Mouse (Mus musculus) left cerebral cortex, postnatal 14 days (tissue): ENCODE results near the gene Lelp1. TPM values are rescaled to one million over a fixed set of nuclear protein-coding genes. Genes with fewer than 3 reads are reported as not detected.

Experiments used
- DNase-seq, 2 experiments: peaks; one replicate each; pipeline ENCODE4 v3.0.0; 2021 to 2022; ENCODE audit warnings: low spot score in 2 of 2, mixed read lengths in 1 of 2
- intact Hi-C: fragments of 180-260 bp; cut with DNase I; formaldehyde crosslinking; loops from one replicate; pipeline ENCODE4 v1.15.1; 2025
- long read RNA-seq, 2 experiments: library from polyadenylated mRNA; stranded (forward); transcript quantifications; one replicate each; pipeline ENCODE4 v2.0.0; 2021
- total RNA-seq, 2 experiments: library from RNA; stranded (reverse); gene quantifications; 2 replicates each; pipeline ENCODE4 v1.2.3; 2021

Lelp1 gene
- not detected for total RNA-seq
- long read RNA-seq, experiment 1, result 0 reads
- long read RNA-seq, experiment 2, result 0 reads

DNA sequence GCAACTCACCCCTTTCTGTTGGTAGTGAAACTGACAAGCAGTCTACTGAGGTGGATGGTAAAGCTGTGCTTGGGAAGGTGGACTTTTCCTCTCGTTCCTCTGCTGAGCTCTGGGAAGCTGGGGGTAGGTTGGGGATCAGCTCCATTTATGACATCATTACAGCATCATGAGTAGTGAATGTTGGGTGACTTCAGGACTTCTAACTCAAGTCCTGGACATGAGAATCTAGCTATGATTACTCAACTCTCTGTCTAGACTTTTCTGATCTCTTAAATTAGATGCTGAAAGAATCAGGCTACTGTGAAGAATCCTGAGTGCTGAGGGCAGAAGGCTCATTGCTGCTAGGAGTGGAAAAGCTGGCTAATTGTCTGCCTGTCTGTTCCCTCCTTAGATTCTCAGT lies at the start of gene Lelp1:
Gene Lelp1, minus strand, starts transcription at position 101 of the 400 bp plus-strand sequence.
- intact Hi-C loops, result no loop called here
- no peak for DNase-seq

DNA sequence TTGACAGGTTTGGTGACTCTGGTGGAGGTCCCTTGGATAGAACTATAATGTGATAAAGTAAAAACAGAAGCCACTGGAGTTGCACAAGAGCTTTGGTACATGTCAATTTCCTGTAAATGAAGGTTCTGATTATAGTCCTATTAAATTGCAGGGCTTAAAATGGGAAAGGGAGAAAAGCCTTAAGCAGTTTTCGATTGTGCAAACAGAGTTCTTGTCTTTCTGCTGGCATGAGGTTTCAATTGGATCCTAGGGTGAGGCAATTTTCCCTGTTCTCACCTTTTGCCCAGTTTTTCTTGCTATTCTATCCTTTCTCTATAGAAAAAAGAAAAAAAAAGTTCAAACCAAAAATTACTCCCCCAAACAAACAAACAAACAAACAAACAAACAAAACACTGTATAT lies 34.3 kb upstream of the Lelp1 start:
- DNase-seq, result no peak
- intact Hi-C loops, result no loop called here

DNA sequence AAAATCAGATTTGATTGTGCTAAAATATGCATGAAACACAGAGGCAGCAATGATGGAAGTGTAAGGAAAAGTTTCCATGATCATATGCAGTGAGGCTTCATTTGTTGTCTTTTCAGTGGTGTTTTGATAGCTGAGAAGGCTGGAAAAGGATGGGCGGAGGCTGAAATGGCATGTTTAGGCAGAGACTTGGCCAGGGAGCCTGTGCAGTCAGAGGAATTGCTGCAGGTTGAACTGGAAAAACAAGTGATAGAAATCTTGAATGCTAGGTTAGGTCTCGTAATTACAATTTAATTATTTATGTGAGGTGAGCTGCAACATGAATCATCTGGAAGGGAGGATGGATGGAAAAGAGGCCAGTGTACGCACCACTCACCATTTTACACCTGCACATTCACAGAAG lies 27.3 kb upstream of the Lelp1 start:
- DNase-seq, result no peak
- intact Hi-C loops, result no loop called here

DNA sequence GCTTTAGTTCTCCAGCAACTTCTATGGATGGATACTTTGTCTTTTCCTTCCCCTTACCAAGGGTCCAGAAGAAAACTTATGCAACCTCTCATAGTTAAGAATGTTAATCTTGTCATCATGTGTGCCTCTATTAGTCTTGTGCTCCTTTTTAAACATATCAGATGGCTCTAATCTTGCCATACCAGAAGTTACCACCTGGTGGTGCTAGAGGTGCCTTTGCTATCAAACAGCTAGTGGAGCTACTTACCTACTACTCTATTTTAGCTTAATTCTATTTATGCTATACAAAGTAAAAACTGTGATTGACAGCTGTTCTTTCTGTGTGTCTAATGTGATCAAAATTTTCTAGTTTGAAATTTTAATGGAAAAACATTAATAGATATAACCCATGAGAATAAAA lies 10.8 kb upstream of the Lelp1 start:
- DNase-seq, result peak; percentile 52 to 78
- intact Hi-C loops, result loop anchor here (5.0 to 10.0 kb wide), 5 partner anchors 239 to 841 kb away; partner anchors contain the start of genes 2210017I01Rik and Lce3f

DNA sequence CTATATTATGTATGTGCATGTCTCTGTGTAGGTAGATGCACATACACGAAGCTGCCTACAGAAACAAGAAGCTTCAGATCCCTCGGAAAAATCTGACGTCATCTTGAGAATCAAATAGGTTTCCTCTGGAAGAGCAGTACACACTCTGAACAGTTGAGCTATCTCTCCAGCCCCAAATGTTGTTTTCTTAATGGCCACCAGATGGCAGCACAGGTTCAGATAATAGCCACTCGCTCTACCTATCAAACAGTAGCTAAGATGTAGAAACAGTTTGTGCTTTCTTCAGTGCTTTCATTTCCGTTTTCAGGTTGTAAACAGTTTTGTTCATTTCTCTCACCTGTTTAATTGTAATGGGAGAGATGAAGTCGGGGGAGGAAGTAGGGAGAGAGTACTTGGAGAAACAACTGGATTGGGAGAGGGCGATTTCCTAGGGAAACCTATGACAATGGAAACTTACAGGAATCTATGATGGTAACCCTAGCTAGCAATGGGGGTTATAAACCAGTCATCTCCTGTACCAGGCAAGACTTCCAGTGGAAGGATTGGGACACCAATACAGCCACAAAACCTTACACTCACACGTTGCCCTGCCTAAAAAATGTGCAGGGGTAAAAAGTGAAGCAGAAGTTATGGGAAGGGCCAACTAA lies 8.2 kb upstream of the Lelp1 start:
- peak; percentile 76 to 80 for DNase-seq
- intact Hi-C loops, result loop anchor here (5.0 to 10.0 kb wide), 5 partner anchors 242 to 844 kb away; partner anchors contain the start of genes 2210017I01Rik and Lce3f

DNA sequence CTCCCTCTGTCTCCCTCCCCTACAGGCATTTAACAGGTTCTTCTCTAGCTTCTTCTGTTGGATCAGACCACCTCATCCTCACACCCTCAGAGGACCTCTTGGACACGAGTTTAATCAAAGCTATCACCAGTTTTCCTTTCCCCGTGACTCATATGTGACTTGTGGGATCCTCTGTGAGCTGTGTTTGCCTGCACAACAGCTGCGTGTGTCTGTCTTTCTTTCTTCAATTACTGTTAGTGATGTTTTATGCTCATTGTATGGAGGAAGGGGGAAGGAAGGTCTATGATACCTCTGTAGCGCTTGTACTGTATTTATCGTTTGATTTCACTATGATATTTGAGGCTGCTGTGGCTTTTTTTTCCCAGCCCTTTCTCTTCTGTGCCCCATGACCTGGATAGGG lies 5.4 kb upstream of the Lelp1 start:
- no peak for DNase-seq
- intact Hi-C loops, result no loop called here

DNA sequence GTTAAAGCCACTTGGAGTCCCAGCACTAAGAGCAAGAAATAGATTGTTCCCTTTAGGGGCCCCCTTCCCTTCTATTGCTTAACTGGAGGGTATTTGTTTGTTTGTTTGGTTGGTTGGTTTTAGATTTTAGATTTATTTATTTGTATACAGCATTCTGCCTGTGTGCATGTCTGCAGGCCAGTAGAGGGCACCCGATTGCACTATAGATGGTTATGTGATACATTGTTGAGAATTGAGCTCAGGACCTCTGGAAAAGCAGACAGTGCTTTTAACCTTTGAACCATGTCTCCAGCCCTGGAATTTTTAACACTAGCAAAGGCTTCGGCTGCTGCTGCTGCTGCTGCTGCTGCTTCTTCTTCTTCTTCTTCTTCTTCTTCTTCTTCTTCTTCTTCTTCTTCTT lies 4.9 kb upstream of the Lelp1 start:
- no peak for DNase-seq
- intact Hi-C loops, result no loop called here

DNA sequence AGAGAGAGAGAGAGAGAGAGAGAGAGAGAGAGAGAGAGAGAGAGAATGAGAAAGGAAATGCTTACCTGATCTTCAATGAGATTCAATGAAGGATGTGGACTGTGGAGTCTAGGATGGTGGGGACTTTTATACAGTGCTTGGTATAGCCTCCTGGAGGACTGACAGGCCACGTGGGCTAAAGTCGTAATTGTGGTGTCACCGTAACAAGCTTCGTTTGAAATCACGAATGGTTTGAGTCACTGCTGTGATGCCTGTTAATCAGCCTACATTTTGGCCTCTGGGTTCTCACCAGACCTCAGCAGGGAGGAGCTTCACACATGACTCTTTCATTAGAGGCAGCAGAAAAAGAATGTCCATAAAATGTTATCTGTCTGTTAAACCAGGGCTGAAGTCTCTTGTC lies 18.7 kb downstream of the Lelp1 start, which contains the start of gene Prr9:
Gene Prr9, minus strand, starts transcription at position 101 of the 400 bp plus-strand sequence.
- no peak for DNase-seq
- intact Hi-C loops, result no loop called here

DNA sequence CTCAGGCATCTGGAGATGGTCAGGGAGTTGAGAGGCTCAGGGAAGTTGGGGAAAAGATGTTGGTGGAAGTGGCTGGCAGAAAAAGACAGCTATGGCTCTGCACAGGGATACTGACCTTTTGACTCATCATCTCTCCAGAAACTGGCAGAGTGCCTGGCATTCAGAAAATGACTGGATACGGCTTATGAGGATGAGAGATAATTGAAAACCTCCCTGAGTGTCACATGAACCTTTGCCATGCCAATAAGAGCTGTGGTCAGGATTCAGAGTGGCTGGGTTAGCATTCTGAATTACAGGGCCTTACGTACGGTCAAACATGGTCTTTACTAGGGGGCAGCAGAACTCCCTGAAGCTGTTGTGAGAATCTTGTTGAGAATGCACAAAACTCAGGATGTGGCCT lies 21.6 kb downstream of the Lelp1 start:
- intact Hi-C loops, result no loop called here
- DNase-seq, result no peak

DNA sequence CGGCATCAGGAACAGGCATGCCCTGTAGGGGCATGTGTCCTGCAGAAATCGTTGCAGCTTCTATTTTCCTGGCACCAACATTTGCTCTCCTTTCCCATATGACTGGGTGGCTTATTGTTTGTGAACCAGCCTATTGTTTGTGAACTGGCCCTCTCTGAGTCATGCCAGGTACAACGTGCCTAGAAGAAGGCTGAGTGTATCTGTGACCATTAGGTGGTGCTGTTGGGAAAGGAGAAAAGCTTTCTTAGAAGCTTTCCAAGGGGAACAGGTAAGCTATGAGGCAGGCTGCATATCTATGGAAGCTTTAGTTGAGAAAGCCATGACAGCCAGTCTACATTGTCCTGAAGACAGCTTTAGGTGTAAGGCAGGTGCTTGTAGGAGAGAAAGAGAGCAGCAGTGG lies 24.6 kb downstream of the Lelp1 start:
- intact Hi-C loops, result no loop called here
- DNase-seq, result peak; percentile 10 to 15

DNA sequence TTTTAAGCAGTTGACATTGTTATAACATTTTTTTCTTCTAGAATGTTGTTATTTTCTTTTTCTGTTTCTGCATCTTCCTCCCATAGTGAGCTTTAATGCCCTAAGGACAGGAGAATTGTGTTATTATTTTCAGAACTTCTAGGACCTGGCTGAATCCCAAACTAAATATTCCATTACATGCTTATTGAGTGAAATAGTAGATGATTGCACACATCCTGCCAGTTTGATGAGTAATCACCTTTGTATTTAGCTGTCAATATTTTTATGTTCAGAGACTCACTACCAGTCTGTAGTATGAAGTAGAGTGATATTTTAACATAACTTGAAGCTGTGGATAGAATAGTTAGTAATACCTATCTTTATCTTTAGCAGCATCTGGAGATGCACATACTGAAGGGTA lies 31.0 kb downstream of the Lelp1 start:
- intact Hi-C loops, result no loop called here
- no peak for DNase-seq

DNA sequence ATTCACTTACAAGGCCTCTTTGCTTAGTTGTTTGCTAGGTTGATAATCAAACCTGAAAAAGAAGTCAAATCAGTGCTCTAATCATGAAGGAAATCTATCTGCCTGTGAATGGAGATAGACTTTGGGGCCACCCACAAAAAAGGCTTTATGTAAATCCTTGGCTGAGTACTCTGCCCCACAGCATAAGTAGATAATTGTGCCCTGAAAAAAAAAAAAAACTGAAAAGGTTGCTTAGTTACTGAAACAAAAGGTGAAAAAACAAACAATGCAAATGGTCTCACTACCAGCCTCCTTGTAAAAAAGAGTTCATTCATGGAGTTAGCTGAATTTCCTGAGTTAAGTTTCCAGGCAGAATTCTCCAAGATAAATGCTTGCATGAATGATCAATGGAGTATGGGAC lies 31.8 kb downstream of the Lelp1 start:
- intact Hi-C loops, result no loop called here
- no peak for DNase-seq

DNA sequence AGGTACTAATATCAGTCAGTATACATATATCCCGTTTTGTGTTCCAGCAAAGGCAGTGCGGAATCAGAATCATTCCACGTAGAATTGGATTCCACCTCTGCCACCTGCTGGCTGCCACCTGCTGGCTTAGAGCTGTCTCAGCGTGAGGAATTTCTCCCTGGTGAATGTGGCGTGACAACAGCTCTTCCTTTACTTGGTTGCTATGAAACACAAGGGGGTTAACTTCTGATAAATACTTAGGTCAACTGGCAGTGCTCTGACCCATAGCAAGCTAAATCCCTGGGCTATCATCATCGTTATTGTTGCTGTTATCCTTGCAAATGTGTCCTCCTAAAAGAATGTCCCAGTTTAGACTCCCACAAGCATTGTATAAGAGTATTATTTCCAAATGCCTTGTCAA lies 36.0 kb downstream of the Lelp1 start:
- intact Hi-C loops, result loop anchor here (1.0 kb wide), 1 partner anchor 56 kb away; no protein-coding TSS in a partner anchor
- peak; percentile 26 to 50 for DNase-seq

Other genes starting within 250 kb of the Lelp1 start
- not detected for gene Pglyrp3, start 128.2 kb downstream of the Lelp1 start, total RNA-seq
- gene Lor, start 59.6 kb downstream of the Lelp1 start, total RNA-seq, result 1 to 10 TPM; 3.1 to 3.7 TPM
- not detected for gene Prr9, start 18.8 kb downstream of the Lelp1 start, total RNA-seq
- gene Sprr2a1, start 73.1 kb upstream of the Lelp1 start, total RNA-seq, result not detected
- not detected for gene Sprr2a2, start 73.2 kb upstream of the Lelp1 start, total RNA-seq
- not detected for gene Sprr2a3, start 142.7 kb upstream of the Lelp1 start, total RNA-seq
- gene Sprr2b, start 173.9 kb upstream of the Lelp1 start, total RNA-seq, result not detected
- not detected for gene Sprr2d, start 196.4 kb upstream of the Lelp1 start, total RNA-seq
- not detected for gene Sprr2e, start 209.4 kb upstream of the Lelp1 start, total RNA-seq
- gene Sprr2f, start 222.4 kb upstream of the Lelp1 start, total RNA-seq, result not detected
- gene Sprr2h, start 242.9 kb upstream of the Lelp1 start, total RNA-seq, result not detected